Mouse (Mus musculus): ENCODE data around the gene Neurog1.

DNA sequence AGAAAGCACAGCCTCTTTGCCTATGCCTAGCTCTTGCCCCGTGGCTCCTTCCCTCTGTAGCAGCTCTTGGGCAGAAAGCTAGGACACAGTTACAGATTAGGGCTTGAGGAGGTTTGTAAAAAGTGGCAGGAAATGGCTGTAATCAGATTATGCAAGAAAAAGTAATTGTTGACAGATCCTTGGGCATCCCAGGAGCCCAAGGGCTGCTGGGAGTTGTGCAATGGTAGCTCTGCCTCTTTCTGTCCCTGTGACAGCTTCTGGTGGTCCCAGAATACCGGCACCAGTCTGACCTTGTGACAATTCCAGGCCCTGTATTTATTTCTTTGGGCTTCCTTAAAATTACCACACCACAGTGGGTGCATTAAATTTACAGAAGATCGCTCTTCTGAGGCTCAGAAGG, 1.4 kb upstream of the Neurog1 start:
- TF ChIP-seq ZNF384 (IDR thresholded peaks at IDR 0.05; ENCODE audit: low read depth, low read length) (no peak), MAFK (IDR thresholded peaks at IDR 0.05; ENCODE audit: insufficient read depth, low read depth, low read length) (no peak), HCFC1 (IDR thresholded peaks at IDR 0.05; ENCODE audit: borderline replicate concordance, insufficient read depth, low read length) (no peak)

Data from ES-E14 (cell line).